Mouse (Mus musculus) brain, embryonic 14.5 days (tissue): ENCODE measurements at regions not wholly inside any gene's neighbourhood (a gene's known extent, or its start where the extent isn't known, plus 50 kb on each side); places are given as distances from the start of the nearest gene placed in this dataset.

ENCODE experiments used
- CTCF ChIP-seq: fragments of 200-500 bp; IDR thresholded peaks from 2 replicates; pipeline ENCODE4 v1.5.1; 2012; ENCODE audit warnings: inconsistent platforms, mild to moderate bottlenecking, moderate library complexity, borderline replicate concordance; ENCODE audit not compliant: insufficient read depth, insufficient read length; ENCODE audit errors: extremely low read depth
- POLR2A ChIP-seq: fragments of 200-500 bp; IDR thresholded peaks from 2 replicates; pipeline ENCODE4 v1.6.1; 2012; ENCODE audit warnings: mild to moderate bottlenecking, inconsistent platforms, borderline replicate concordance; ENCODE audit not compliant: poor library complexity, insufficient read depth, insufficient read length, severe bottlenecking; ENCODE audit errors: extremely low read depth

- no peak for TF ChIP-seq CTCF
- no peak for TF ChIP-seq POLR2A
Observed at GRCm38 (mm10) chr12:43924228-43924627, 285.9 kb downstream of the Dnajb9 start.
